Mouse (Mus musculus) forebrain, embryonic 14.5 days (tissue): Measurements from ENCODE around the gene Glt8d2. TPM values are rescaled to one million over a fixed set of nuclear protein-coding genes. Genes with fewer than 3 reads are reported as not detected.

Source experiments
- ATAC-seq: fragments of 200-750 bp; cut with Nextera tagmentation; 2 replicates; pipeline ENCODE4 v1.8.0; 2017; ENCODE audit warnings: mild to moderate bottlenecking, moderate library complexity
- DNase-seq: peaks from one replicate; pipeline ENCODE4 v3.0.0-alpha.2; 2015; ENCODE audit warnings: low spot score
- H3K27ac ChIP-seq: fragments of 300-500 bp; sonication (generic); 2 replicates; pipeline ENCODE4 v1.5.1; 2014; ENCODE audit warnings: low read depth, mild to moderate bottlenecking, control low read depth, low read length, moderate library complexity
- H3K27me3 ChIP-seq: fragments of 300-500 bp; sonication (generic); replicated peaks from 2 replicates; pipeline ENCODE4 v1.6.1; 2014; ENCODE audit warnings: low read length, control low read depth, mixed read lengths; ENCODE audit not compliant: control insufficient read depth, insufficient read depth
- H3K36me3 ChIP-seq: fragments of 300-500 bp; sonication (generic); 2 replicates; pipeline ENCODE4 v1.6.1; 2014; ENCODE audit warnings: low read length, control low read depth; ENCODE audit not compliant: control insufficient read depth, insufficient read depth
- H3K4me1 ChIP-seq: fragments of 300-500 bp; sonication (generic); 2 replicates; pipeline ENCODE4 v1.6.1; 2014; ENCODE audit warnings: antibody characterized with exemption, low read length, control low read depth; ENCODE audit not compliant: control insufficient read depth, insufficient read depth
- H3K4me2 ChIP-seq: fragments of 300-500 bp; sonication (generic); 2 replicates; pipeline ENCODE4 v1.6.1; 2014; ENCODE audit warnings: mild to moderate bottlenecking, control low read depth, low read length
- H3K4me3 ChIP-seq: fragments of 300-500 bp; sonication (generic); 2 replicates; pipeline ENCODE4 v1.5.1; 2014; ENCODE audit warnings: low read depth, low read length, control low read depth
- H3K9ac ChIP-seq: fragments of 300-500 bp; sonication (generic); 2 replicates; pipeline ENCODE4 v1.6.1; 2014; ENCODE audit warnings: mild to moderate bottlenecking, low read length, control low read depth, moderate library complexity
- H3K9me3 ChIP-seq: fragments of 300-500 bp; sonication (generic); replicated peaks from 2 replicates; pipeline ENCODE4 v1.6.1; 2016; ENCODE audit warnings: low read length, control low read depth, mixed read lengths; ENCODE audit not compliant: control insufficient read depth
- WGBS: fragments of 180-500 bp; shearing (Covaris S2); extraction: QIAGEN DNeasy Blood & Tissue Kit; methylation state at CpG from one replicate; pipeline ENCODE4 v1.1.7; 2014; 5-methylcytosine and 5-hydroxymethylcytosine counted together
- polyA plus RNA-seq: library from polyadenylated mRNA; unstranded; fragments of >200 nt; fragmentation: Nextera tagmentation; extraction: Ambion mirVana; gene quantifications from 2 replicates; pipeline ENCODE4 v1.2.1, GENCODE M21; 2014

The Glt8d2 gene
- 2.6 and 4.0 TPM in 2 replicates for polyA plus RNA-seq

DNA sequence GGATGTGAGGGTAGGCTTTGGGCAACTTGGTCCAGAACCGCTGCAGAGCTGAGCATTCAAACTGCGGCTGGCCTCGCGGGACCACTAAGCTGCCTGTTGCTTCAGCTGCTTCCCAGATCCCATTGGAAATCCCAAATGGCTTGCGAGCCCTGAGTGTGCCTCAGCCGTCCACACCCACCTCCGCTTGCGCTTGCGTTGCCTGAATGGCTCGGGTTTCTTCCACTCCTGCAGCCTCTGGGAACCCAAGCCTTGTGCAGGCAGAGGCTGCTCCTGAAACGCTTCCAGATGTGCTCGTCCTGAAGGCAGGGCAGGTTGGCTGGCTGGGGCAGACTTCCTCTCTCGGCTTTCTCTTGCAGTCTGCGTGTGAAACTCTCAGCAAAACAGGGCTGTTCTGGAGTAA lies at the start of gene Glt8d2:
Gene Glt8d2, minus strand, starts transcription at position 157 of the 400 bp plus-strand sequence.
- 0 out of 2 replicates have a peak within 1 kb of the TSS, but pooled peaks have one; percentile 25 for H3K4me2 ChIP-seq
- ATAC-seq, result no peak
- no peaks in the 10 kb centered on the region for H3K9me3 ChIP-seq
- H3K27ac ChIP-seq, result no peak within 1 kb of the TSS
- H3K27me3 ChIP-seq, result no peaks in the 10 kb centered on the region
- DNase-seq, result peak; percentile 26
- no peaks in the 10 kb centered on the region for H3K36me3 ChIP-seq
- H3K9ac ChIP-seq, result peak within 1 kb of the TSS; percentile 37
- H3K4me1 ChIP-seq, result no peaks in the 10 kb centered on the region
- no peak within 1 kb of the TSS for H3K4me3 ChIP-seq
- 5% methylated on average over 14 of the region's 14 CpGs for WGBS

DNA sequence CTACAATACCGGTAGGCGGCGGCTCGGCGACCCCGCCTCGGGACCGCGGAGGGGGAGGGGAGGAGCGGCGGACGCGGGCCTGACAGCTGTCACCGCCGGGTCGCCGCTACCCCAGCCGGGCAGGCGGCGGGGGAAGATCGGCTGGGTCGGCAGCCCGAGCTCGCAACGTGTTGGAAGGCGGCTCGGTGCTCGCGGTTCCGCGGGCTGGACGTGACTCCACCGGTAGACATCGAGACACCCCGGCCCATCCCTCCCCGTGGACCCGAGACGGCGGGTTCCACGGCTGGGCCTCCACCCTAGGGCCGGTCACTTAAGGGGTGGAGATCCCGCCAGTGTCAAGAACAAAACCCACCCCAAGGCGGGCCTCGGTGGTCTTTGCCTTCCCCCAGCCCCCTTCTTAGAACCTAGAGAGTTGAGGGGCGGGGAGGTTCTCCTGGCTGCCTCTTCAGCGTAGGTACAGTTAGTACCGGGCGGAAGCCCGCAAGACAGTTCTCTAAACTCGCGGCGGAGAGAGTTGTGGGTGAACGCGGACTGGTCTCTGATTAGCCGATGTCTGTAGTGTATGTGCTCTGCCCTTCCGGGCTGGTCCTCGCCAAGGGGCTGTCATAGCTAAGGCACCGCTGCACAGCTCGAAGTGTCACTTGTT lies 9.0 kb upstream of the Glt8d2 start:
- peak; percentile 79 for ATAC-seq

DNA sequence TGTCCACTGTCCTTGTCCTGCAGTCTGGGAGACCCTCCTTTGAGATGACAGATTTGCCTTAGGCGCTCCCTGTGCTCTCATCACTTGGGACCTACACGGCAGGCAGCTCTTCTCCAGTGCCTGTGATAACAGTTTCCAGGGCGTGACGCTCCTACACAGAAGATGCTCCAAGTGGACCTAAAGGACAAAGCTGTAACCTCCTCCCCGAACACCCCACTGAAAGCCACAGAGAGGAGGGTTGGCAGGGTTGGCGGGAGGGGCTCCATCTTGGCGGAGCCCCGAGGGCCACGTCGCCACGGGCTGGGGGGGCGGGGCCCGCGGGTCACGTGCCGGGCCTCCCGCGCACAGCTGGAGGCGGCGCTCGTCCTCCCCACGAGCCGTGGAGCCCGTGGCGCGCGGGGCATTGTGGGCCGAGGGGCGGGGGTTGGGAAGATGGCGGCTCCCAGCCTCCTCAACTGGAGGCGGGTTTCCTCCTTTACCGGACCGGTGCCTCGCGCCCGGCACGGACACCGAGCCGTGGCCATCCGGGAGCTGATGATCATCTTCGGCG lies 8.3 kb upstream of the Glt8d2 start:
- Histone ChIP-seq H3K4me3 (peak overlapping the region; percentile 94), H3K4me2 (peak overlapping the region; percentile 88)
- WGBS, result under 1% methylated on average over 42 of the region's 42 CpGs

More for the DNA sequence above, 9.0 kb upstream of the Glt8d2 start:
- peaks cover 13% of the 10 kb centered on the region for H3K4me1 ChIP-seq
- no peaks in the 10 kb centered on the region for H3K9me3 ChIP-seq
- H3K27me3 ChIP-seq, result no peaks in the 10 kb centered on the region
- peak overlapping the region; percentile 88 for H3K4me2 ChIP-seq
- H3K27ac ChIP-seq, result peak overlapping the region; percentile 45; the same call in 1 of the 2 replicates
- peak; percentile 31 for DNase-seq
- WGBS, result under 1% methylated on average over 53 of the region's 59 CpGs
- H3K4me3 ChIP-seq, result peak overlapping the region; percentile 94
- H3K9ac ChIP-seq, result peak overlapping the region; percentile 83
- peaks cover 23% of the 10 kb centered on the region for H3K36me3 ChIP-seq

DNA sequence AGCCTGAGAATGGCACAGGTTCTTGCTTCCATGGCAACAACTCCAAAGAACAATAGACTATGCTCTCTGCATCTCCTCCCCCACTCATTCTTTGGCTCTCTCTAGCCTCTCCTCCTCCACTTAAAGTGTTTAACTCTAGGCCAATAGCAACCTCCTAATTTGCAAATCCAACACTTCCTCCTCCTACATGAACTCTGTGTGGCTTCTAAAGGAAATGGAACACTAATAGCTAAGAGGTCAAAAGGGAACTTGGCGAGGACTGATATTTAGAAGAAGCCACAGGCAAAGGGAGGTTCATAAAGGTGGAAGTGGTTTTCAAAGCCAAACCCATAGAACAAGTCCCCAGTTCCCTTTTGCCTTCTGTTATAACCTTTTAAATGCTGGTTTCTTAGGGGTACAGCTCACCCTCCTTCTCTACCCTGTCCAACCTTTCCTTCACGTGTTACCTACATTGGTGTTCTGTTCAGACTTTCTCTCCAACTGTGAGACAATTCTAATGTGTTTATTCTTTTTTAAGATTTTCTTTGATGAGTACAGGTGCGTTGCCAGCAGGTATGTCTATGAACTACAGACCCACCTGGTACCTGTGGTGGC lies 7.0 kb upstream of the Glt8d2 start:
- no peaks in the 10 kb centered on the region for H3K27me3 ChIP-seq
- no peak for ATAC-seq
- peaks cover 10% of the 10 kb centered on the region; the same call in 1 of the 2 replicates for H3K36me3 ChIP-seq
- no peak for DNase-seq
- H3K27ac ChIP-seq, result no peak overlapping the region
- H3K4me3 ChIP-seq, result no peak overlapping the region
- H3K9ac ChIP-seq, result no peak overlapping the region
- no peak overlapping the region for H3K4me2 ChIP-seq
- peaks cover 13% of the 10 kb centered on the region for H3K4me1 ChIP-seq
- 90% methylated on average over 3 of the region's 3 CpGs for WGBS
- H3K9me3 ChIP-seq, result no peaks in the 10 kb centered on the region

More for the DNA sequence above, 8.3 kb upstream of the Glt8d2 start:
- Histone ChIP-seq H3K9ac (peak overlapping the region; percentile 83), H3K9me3 (no peaks in the 10 kb centered on the region), H3K36me3 (peaks cover 19% of the 10 kb centered on the region), H3K27me3 (no peaks in the 10 kb centered on the region), H3K4me1 (peaks cover 13% of the 10 kb centered on the region), H3K27ac (peak overlapping the region; percentile 45)
- ATAC-seq, result peak; percentile 98
- peak; percentile 94 for DNase-seq

DNA sequence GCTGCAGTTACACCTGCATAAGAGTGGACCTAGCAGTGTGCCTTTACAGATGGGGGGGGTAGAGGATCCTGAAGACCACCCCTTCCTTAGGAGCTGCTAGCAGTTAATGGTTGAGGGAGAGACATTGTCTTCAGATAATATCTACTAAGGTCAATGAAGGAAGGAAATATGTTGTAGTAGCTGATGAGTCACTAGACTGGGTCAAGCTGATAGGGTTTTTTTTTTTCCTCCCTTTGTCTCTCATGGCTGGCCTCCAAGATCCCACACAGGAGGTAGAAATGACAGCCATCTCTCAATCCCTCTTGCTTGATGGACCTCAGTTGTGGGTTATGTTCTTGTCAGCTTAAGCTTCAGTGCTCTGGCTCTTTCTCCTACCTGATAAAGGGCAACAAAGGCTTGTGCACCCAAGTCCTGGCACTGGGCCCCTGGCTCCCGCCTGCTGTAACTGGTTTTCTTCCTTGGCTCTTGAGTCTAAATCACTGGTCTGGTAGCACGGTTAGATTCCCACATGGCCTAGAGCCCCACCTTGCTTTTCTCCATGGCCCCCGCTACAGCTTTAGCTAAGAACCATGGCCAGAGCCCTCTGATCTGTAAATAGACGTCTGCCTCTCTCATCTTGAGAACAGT lies 6.1 kb upstream of the Glt8d2 start:
- H3K4me1 ChIP-seq, result peaks cover 13% of the 10 kb centered on the region
- no peak overlapping the region for H3K4me2 ChIP-seq
- no peak for ATAC-seq
- DNase-seq, result no peak
- no peaks in the 10 kb centered on the region for H3K27me3 ChIP-seq
- WGBS, result 78% methylated on average over 4 of the region's 4 CpGs
- no peaks in the 10 kb centered on the region for H3K9me3 ChIP-seq
- H3K27ac ChIP-seq, result no peak overlapping the region
- no peak overlapping the region for H3K9ac ChIP-seq
- H3K36me3 ChIP-seq, result peaks cover 4% of the 10 kb centered on the region; the same call in 1 of the 2 replicates
- no peak overlapping the region for H3K4me3 ChIP-seq

DNA sequence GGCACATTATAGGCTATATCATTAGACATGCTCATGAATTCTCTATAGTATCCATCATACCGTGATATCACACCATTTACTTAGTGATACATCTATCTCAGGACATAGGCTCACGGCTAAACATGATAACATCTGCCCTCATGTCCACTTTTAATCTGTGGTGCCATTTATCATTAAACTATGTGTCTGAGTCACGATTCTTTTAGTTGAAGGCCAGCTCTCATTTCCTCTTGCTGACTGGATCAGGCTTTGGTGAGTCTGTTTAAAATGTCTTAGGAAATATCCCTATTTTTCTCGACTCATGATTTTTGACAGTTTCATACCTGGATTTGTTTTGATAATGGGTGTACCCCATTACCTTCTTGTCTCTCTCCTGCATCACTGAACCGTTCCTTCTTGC lies 5.5 kb upstream of the Glt8d2 start, which contains the start of gene Hcfc2:
Gene Hcfc2, plus strand, starts transcription at position 205 of the 400 bp plus-strand sequence.
- H3K9me3 ChIP-seq, result no peaks in the 10 kb centered on the region
- WGBS, result 87% methylated on average over 5 of the region's 5 CpGs
- no peak for DNase-seq
- no peak within 1 kb of the TSS for H3K4me3 ChIP-seq
- H3K4me2 ChIP-seq, result no peak within 1 kb of the TSS
- H3K27ac ChIP-seq, result no peak within 1 kb of the TSS
- no peaks in the 10 kb centered on the region for H3K27me3 ChIP-seq
- no peaks in the 10 kb centered on the region for H3K36me3 ChIP-seq
- no peak for ATAC-seq
- peaks cover 13% of the 10 kb centered on the region for H3K4me1 ChIP-seq
- H3K9ac ChIP-seq, result no peak within 1 kb of the TSS

DNA sequence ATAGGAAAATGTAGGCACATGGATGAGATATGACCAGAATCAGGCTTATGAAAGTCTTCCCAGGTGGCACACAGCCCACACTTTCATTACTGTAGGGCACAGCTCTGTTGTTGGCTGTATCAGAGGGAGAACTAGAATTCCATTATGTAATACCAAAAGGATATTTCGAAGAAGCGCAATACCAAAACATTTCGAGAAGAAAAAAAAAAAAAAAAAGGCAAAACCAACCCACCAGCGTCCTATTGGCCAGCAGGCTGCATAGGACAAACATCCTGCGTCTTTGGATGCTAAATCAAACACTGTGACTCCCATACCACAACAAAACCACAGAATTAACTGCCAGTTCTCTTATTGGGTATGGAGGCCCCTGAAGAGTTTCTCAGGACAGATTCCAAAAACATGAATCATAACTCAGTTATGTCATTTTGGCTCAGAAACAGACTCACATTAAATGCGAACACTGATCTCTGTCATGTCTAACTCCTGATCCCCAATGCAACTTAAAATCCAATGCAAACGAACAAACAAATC lies 704 bp downstream of the Glt8d2 start:
- ATAC-seq (no peak), DNase-seq (no peak)
- H3K36me3 ChIP-seq, result no peaks in the 10 kb centered on the region
- no peaks in the 10 kb centered on the region for H3K27me3 ChIP-seq
- no peak overlapping the region for H3K27ac ChIP-seq
- no peak overlapping the region for H3K4me3 ChIP-seq
- H3K9me3 ChIP-seq, result no peaks in the 10 kb centered on the region
- 79% methylated on average over 7 of the region's 7 CpGs for WGBS
- no peak overlapping the region for H3K4me2 ChIP-seq
- no peaks in the 10 kb centered on the region for H3K4me1 ChIP-seq
- no peak overlapping the region for H3K9ac ChIP-seq

DNA sequence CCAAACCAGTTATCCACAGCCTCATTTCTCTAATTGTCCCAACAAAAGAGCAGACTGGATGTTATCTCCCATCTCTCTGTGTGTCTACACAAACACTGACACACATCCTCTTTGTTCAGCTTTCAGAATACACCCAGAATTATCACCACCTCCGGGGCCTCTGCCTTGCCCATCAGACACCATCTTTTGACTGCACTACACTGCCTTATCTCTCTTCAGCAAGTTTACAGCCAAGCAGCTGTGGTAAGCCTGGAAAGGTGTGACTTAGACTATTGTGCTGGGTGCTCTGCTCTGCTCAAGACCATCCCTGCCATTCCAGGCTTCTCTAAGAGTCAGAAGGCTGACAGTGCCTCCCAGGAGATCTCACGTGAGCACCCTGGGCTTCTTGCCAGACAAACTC lies 5.0 kb downstream of the Glt8d2 start:
- ATAC-seq (no peak), DNase-seq (no peak)
- Histone ChIP-seq H3K27me3 (no peaks in the 10 kb centered on the region), H3K9ac (no peak overlapping the region), H3K27ac (no peak overlapping the region), H3K36me3 (no peaks in the 10 kb centered on the region), H3K4me1 (no peaks in the 10 kb centered on the region), H3K4me3 (no peak overlapping the region), H3K9me3 (no peaks in the 10 kb centered on the region), H3K4me2 (no peak overlapping the region)
- 75% methylated on average over 2 of the region's 2 CpGs for WGBS
